Mouse (Mus musculus): ENCODE data around the gene A930004D18Rik.

DNA sequence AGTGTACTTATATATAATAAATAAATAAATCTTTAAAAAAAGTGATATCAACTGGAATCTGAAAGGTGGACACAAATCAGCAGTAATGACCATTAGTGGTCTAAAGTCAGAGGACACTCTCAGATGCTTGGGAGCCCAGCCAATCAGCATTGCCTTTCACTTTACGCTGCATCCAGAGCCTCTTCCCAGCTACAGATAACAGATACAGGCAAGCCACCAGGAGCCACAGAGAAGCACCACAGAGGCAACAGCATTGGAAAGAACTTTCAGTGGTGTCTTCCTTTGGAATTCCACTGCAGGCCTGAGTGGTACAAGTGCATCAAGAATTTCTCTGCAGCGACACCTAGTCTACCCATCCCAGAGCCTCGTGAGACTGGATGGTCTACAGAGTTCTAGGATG, 24.7 kb downstream of the A930004D18Rik start:
- TF ChIP-seq POLR2A (IDR thresholded peaks at IDR 0.05; ENCODE audit: insufficient read depth, low read depth, low read length) (no peak), CTCF (IDR thresholded peaks at IDR 0.05; ENCODE audit: insufficient read depth, low read depth, low read length) (no peak)

All from olfactory bulb, adult 2 months (tissue).